In the genomic region with DNA sequence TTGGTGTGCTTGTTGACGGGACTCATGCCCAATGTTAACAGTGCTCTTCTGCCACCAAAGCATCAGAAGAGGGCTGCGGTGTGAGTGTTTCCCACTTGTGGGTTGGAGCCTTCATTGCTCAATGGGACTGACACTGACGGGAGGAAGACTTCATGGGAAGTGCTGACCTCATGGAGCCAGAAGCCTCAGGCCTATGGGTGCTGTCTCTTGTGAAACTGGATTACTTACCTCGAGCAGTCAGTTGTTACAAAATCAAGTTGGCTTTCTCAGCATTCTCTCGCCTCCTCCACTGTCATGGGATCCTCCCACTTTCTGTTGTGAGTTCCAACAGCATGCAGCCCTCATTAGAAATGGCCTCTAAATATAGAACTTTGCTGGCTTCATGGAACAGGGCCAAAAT, we compare ENCODE assay signal across 12 mouse cellular contexts. TPM values are rescaled to one million over a fixed set of nuclear protein-coding genes. Genes with fewer than 3 reads are reported as not detected.
DNase-seq lines count a peak whose midpoint lies in the region; ATAC-seq lines count a peak whose summit lies in the region.
"Had no signal": no experiment of that assay in that cellular context is flagged by ENCODE, and none has a peak within 500 bp of the region (broad histone marks: within the 10 kb centered on the region; RNA-seq: fewer than 3 reads in every experiment).

No protein-coding gene starts in this region.

- ATAC-seq in frontal cortex, adult (ENCODE audit: low TSS enrichment), result peak; percentile 54; the same call in 1 of the 2 replicates

- no peak for DNase-seq in frontal cortex, adult 2 months (ENCODE audit: extremely low spot score in 1 of 2, low spot score in 1 of 2)
- DNase-seq in 416B (ENCODE audit: low read depth), result peak; percentile 82
- peak; percentile 97 for DNase-seq in fat pad, adult 2 months (ENCODE audit: extremely low read depth, low read depth, low spot score)
- peak; percentile 31 for DNase-seq in lung, postnatal 25 days (ENCODE audit: low spot score)
- DNase-seq in Muller cell, postnatal 12 days (ENCODE audit: inconsistent ontology term), result no peak
- no peak for DNase-seq in right cerebral cortex, postnatal 36 days (ENCODE audit: low spot score in 2 of 2)
- DNase-seq in c-Kit-positive CD71-positive TER-119-positive erythroid progenitor cells, embryonic 14.5 days (ENCODE audit: low spot score), result no peak
- DNase-seq: embryo, embryonic 11 days; gastrocnemius, postnatal 14 days; kidney, adult 11 months; right cerebral cortex, postnatal 4 days had no signal

RNA-seq across cellular contexts. Expression of gene Zcchc2, which starts 25.0 kb away (rescaled TPM):
- 16.7 TPM in 2 replicates for polyA plus RNA-seq in frontal cortex, adult 2 months (2012; rRNA removed)

Comparison
In these comparisons a context has a peak if more than half of its experiments do, and no peak if none do; other contexts are left out.
1. DNase-seq: peak in 416B (single experiment), fat pad, adult 2 months (single experiment) and lung, postnatal 25 days (single experiment); none in frontal cortex, adult 2 months (0 of 2), Muller cell, postnatal 12 days (single experiment), right cerebral cortex, postnatal 36 days (0 of 2) and c-Kit-positive CD71-positive TER-119-positive erythroid progenitor cells, embryonic 14.5 days (single experiment).